Mouse (Mus musculus) limb, embryonic 14.5 days (tissue): Measurements from ENCODE around the gene Slc18a2. TPM values are rescaled to one million over a fixed set of nuclear protein-coding genes. Genes with fewer than 3 reads are reported as not detected.

Experiments
- ATAC-seq: fragments of 200-750 bp; cut with Nextera tagmentation; 2 replicates; pipeline ENCODE4 v1.8.0; 2017; ENCODE audit warnings: low read depth, moderate number of reproducible peaks, moderate TSS enrichment; ENCODE audit not compliant: low FRiP score
- DNase-seq: peaks from one replicate; pipeline ENCODE4 v3.0.0-alpha.2; 2015; ENCODE audit warnings: low spot score
- H3K27ac ChIP-seq: fragments of 300-500 bp; sonication (generic); replicated peaks from 2 replicates; pipeline ENCODE4 v1.5.1; 2014; ENCODE audit warnings: low read depth, mild to moderate bottlenecking, low read length, moderate library complexity, mixed read lengths
- H3K27me3 ChIP-seq: fragments of 300-500 bp; sonication (generic); 2 replicates; pipeline ENCODE4 v1.6.1; 2014; ENCODE audit warnings: low read length, mixed read lengths; ENCODE audit not compliant: control insufficient read depth, insufficient read depth
- H3K36me3 ChIP-seq: fragments of 300-500 bp; sonication (generic); 2 replicates; pipeline ENCODE4 v1.6.1; 2014; ENCODE audit warnings: mild to moderate bottlenecking, low read length, moderate library complexity, mixed read lengths; ENCODE audit not compliant: control insufficient read depth, insufficient read depth
- H3K4me1 ChIP-seq: fragments of 300-500 bp; sonication (generic); 2 replicates; pipeline ENCODE4 v1.6.1; 2014; ENCODE audit warnings: antibody characterized with exemption, low read length, mixed read lengths; ENCODE audit not compliant: control insufficient read depth, insufficient read depth
- H3K4me2 ChIP-seq: fragments of 300-500 bp; sonication (generic); replicated peaks from 2 replicates; pipeline ENCODE4 v1.6.1; 2014; ENCODE audit warnings: low read depth, mild to moderate bottlenecking, low read length, moderate library complexity; ENCODE audit not compliant: severe bottlenecking
- H3K4me3 ChIP-seq: fragments of 300-500 bp; sonication (generic); replicated peaks from 2 replicates; pipeline ENCODE4 v1.5.1; 2014; ENCODE audit warnings: low read length
- H3K9ac ChIP-seq: fragments of 300-500 bp; sonication (generic); 2 replicates; pipeline ENCODE4 v1.6.1; 2014; ENCODE audit warnings: mild to moderate bottlenecking, low read depth, low read length, moderate library complexity; ENCODE audit not compliant: severe bottlenecking
- H3K9me3 ChIP-seq: fragments of 300-500 bp; sonication (generic); 2 replicates; pipeline ENCODE4 v1.6.1; 2016; ENCODE audit warnings: low read length; ENCODE audit not compliant: control insufficient read depth
- POLR2A ChIP-seq: fragments of 200-500 bp; IDR thresholded peaks from 2 replicates; pipeline ENCODE4 v1.8.0; 2012; ENCODE audit warnings: inconsistent platforms, mild to moderate bottlenecking, moderate library complexity, borderline replicate concordance; ENCODE audit not compliant: insufficient read depth, insufficient read length; ENCODE audit errors: extremely low read depth
- WGBS: fragments of 180-500 bp; shearing (Covaris S2); extraction: QIAGEN DNeasy Blood & Tissue Kit; methylation state at CpG from one replicate; pipeline ENCODE4 v1.1.7; 2014; 5-methylcytosine and 5-hydroxymethylcytosine counted together
- polyA plus RNA-seq, 2 experiments: library from polyadenylated mRNA; depleted of rRNA in 1 of 2; stranded (reverse) in 1 of 2; unstranded in 1 of 2; fragments of >200 nt; fragmentation: Nextera tagmentation in 1 of 2; extraction: Ambion mirVana in 1 of 2; gene quantifications; 2 replicates each; pipeline versions ENCODE4 v1.2.1 to v1.2.3; 2012 to 2014

Gene Slc18a2
- polyA plus RNA-seq, 2 experiments, result 2.6 to 8.2 TPM

GRCm38 (mm10) chr19:59345081-59345657, 84.5 kb downstream of the Slc18a2 start:
- under 1% methylated on average over 44 of the region's 70 CpGs for WGBS
- peak overlapping the region; percentile 89 for H3K27ac ChIP-seq
- no peak for DNase-seq
- peaks cover 31% of the 10 kb centered on the region for H3K4me1 ChIP-seq
- H3K9ac ChIP-seq, result peak overlapping the region; percentile 84
- H3K4me3 ChIP-seq, result peak overlapping the region; percentile 91
- no peak for TF ChIP-seq POLR2A
- H3K36me3 ChIP-seq, result no peaks in the 10 kb centered on the region
- H3K27me3 ChIP-seq, result no peaks in the 10 kb centered on the region
- H3K4me2 ChIP-seq, result peak overlapping the region; percentile 97
- peak; percentile 63 for ATAC-seq
- no peaks in the 10 kb centered on the region for H3K9me3 ChIP-seq

Other genes with a start within 250 kb of the Slc18a2 start
- gene Shtn1, start 184.8 kb upstream of the Slc18a2 start, polyA plus RNA-seq (2012; rRNA removed), result 2.2 and 3.2 TPM in 2 replicates
- gene Shtn1, start 184.8 kb upstream of the Slc18a2 start, polyA plus RNA-seq (2014; fragmentation: Nextera tagmentation; extraction: Ambion mirVana), result 3.3 and 3.7 TPM in 2 replicates
- 0.11 and 0.32 TPM in 2 replicates for gene Vax1, start 90.8 kb upstream of the Slc18a2 start, polyA plus RNA-seq (2012; rRNA removed)
- gene Vax1, start 90.8 kb upstream of the Slc18a2 start, polyA plus RNA-seq (2014; fragmentation: Nextera tagmentation; extraction: Ambion mirVana), result 0.18 TPM in 1 of 2 replicates, not detected in the other
- not detected in 2 replicates for gene Kcnk18, start 41.7 kb upstream of the Slc18a2 start, polyA plus RNA-seq (2012; rRNA removed)
- not detected in 2 replicates for gene Kcnk18, start 41.7 kb upstream of the Slc18a2 start, polyA plus RNA-seq (2014; fragmentation: Nextera tagmentation; extraction: Ambion mirVana)
- gene Rps12-ps3, start 61.4 kb downstream of the Slc18a2 start, polyA plus RNA-seq (2012; rRNA removed), result 222 and 266 TPM in 2 replicates
- gene Rps12-ps3, start 61.4 kb downstream of the Slc18a2 start, polyA plus RNA-seq (2014; fragmentation: Nextera tagmentation; extraction: Ambion mirVana), result 17.6 and 54.2 TPM in 2 replicates
- gene Pdzd8, start 84.9 kb downstream of the Slc18a2 start, polyA plus RNA-seq (2012; rRNA removed), result 11.9 and 13.2 TPM in 2 replicates
- gene Pdzd8, start 84.9 kb downstream of the Slc18a2 start, polyA plus RNA-seq (2014; fragmentation: Nextera tagmentation; extraction: Ambion mirVana), result 15.3 and 19.1 TPM in 2 replicates
- gene Emx2, start 197.5 kb downstream of the Slc18a2 start, polyA plus RNA-seq (2012; rRNA removed), result 17.3 and 20.5 TPM in 2 replicates
- 13.1 and 16.1 TPM in 2 replicates for gene Emx2, start 197.5 kb downstream of the Slc18a2 start, polyA plus RNA-seq (2014; fragmentation: Nextera tagmentation; extraction: Ambion mirVana)